Mouse (Mus musculus): ENCODE results near the gene Tdgf1. TPM values are rescaled to one million over a fixed set of nuclear protein-coding genes. Genes with fewer than 3 reads are reported as not detected.

Gene Tdgf1
- total and polyA plus RNA-seq, 3 experiments = not detected

- no peak for TF ChIP-seq CHD1 (IDR thresholded peaks at IDR 0.05; ENCODE audit: low read depth, low read length)
- TF ChIP-seq HCFC1 (IDR thresholded peaks at IDR 0.05; ENCODE audit: low read depth, low read length) = no peak
- no peak for TF ChIP-seq JUND (IDR thresholded peaks at IDR 0.05; ENCODE audit: low read depth, low read length)
- TF ChIP-seq USF2 (IDR thresholded peaks at IDR 0.05; ENCODE audit: borderline replicate concordance in 1 of 2, insufficient read depth in 1 of 2, low read depth in 1 of 2, low read length in 2 of 2) = no peak
- no peak for TF ChIP-seq BHLHE40 (IDR thresholded peaks at IDR 0.05; ENCODE audit: borderline replicate concordance, low read depth, low read length)
- no peak for TF ChIP-seq KAT2A (conservative IDR thresholded peaks at IDR 0.05; ENCODE audit: low read depth, low read length)
- TF ChIP-seq MAZ (IDR thresholded peaks at IDR 0.05; ENCODE audit: low read depth, low read length) = no peak
- TF ChIP-seq ZC3H11A (IDR thresholded peaks at IDR 0.05; ENCODE audit: low read depth, low read length) = no peak
- no peak for TF ChIP-seq UBTF (IDR thresholded peaks at IDR 0.05; ENCODE audit: borderline replicate concordance, insufficient read depth, low read depth, low read length)
- no peak for TF ChIP-seq TBP (IDR thresholded peaks at IDR 0.05; ENCODE audit: low read depth, low read length)
- no peak for TF ChIP-seq MAX (IDR thresholded peaks at IDR 0.05; ENCODE audit: low read length)
- TF ChIP-seq POLR2AphosphoS2 (IDR thresholded peaks at IDR 0.05; ENCODE audit: low read length) = no peak
- TF ChIP-seq MYB (IDR thresholded peaks at IDR 0.05; ENCODE audit: low read depth, low read length) = no peak
- TF ChIP-seq CTCF (IDR thresholded peaks at IDR 0.05 in 2 of 3, conservative IDR thresholded peaks at IDR 0.05 in 1 of 3; ENCODE audit: control insufficient read depth in 1 of 3, insufficient read depth in 1 of 3, low read depth in 2 of 3, low read length in 3 of 3, poor library complexity in 1 of 3, severe bottlenecking in 1 of 3) = no peak
- no peak for TF ChIP-seq ETS1 (IDR thresholded peaks at IDR 0.05; ENCODE audit: low read depth, low read length)
- TF ChIP-seq E2F4 (IDR thresholded peaks at IDR 0.05; ENCODE audit: borderline replicate concordance, low read depth, low read length) = no peak
- Histone ChIP-seq H3K4me3 (ENCODE audit: control insufficient read depth in 1 of 2, insufficient read depth in 1 of 2, low read depth in 2 of 2, low read length in 2 of 2) (no peak overlapping the region), H3K27ac (ENCODE audit: control insufficient read depth, low read depth, low read length) (no peak overlapping the region), H3K9me3 (replicated peaks; ENCODE audit: insufficient read depth, low read length) (no peaks in the 10 kb centered on the region), H3K79me2 (ENCODE audit: control insufficient read depth, insufficient read depth, low read length, poor library complexity) (no peaks in the 10 kb centered on the region), H3K36me3 (ENCODE audit: control insufficient read depth in 1 of 2, insufficient read depth in 2 of 2, low read length in 2 of 2) (no peaks in the 10 kb centered on the region), H3K9ac (ENCODE audit: control insufficient read depth, low read depth, low read length, poor library complexity, severe bottlenecking) (no peak overlapping the region), H3K4me1 (ENCODE audit: control insufficient read depth in 1 of 2, insufficient read depth in 2 of 2, low read length in 2 of 2) (no peaks in the 10 kb centered on the region), H3K27me3 (ENCODE audit: control insufficient read depth in 1 of 2, insufficient read depth in 2 of 2, low read length in 2 of 2) (no peaks in the 10 kb centered on the region)
- no peak for DNase-seq (ENCODE audit: low read depth, low spot score)
Measured at GRCm38 (mm10) chr9:110895994-110896393, 50.0 kb downstream of the Tdgf1 start.

- H3K9me3 ChIP-seq (replicated peaks; ENCODE audit: insufficient read depth, low read length) = no peaks in the 10 kb centered on the region
- no peak overlapping the region for H3K4me3 ChIP-seq (ENCODE audit: control insufficient read depth in 1 of 2, insufficient read depth in 1 of 2, low read depth in 2 of 2, low read length in 2 of 2)
- no peaks in the 10 kb centered on the region for H3K36me3 ChIP-seq (ENCODE audit: control insufficient read depth in 1 of 2, insufficient read depth in 2 of 2, low read length in 2 of 2)
- no peak for TF ChIP-seq ZC3H11A (IDR thresholded peaks at IDR 0.05; ENCODE audit: low read depth, low read length)
- no peak for TF ChIP-seq MEF2A (IDR thresholded peaks at IDR 0.05; ENCODE audit: extremely low read depth, insufficient replicate concordance, low read depth, low read length, poor library complexity, severe bottlenecking)
- TF ChIP-seq UBTF (IDR thresholded peaks at IDR 0.05; ENCODE audit: borderline replicate concordance, insufficient read depth, low read depth, low read length) = no peak
- no peak for TF ChIP-seq EP300 (IDR thresholded peaks at IDR 0.05; ENCODE audit: low read depth in 1 of 2, low read length in 2 of 2)
- no peak for TF ChIP-seq ETS1 (IDR thresholded peaks at IDR 0.05; ENCODE audit: low read depth, low read length)
- no peak for TF ChIP-seq ZKSCAN1 (IDR thresholded peaks at IDR 0.05; ENCODE audit: low read depth, low read length)
- no peak for TF ChIP-seq POLR2AphosphoS5 (IDR thresholded peaks at IDR 0.05; ENCODE audit: borderline replicate concordance, low read depth, low read length)
- no peak for TF ChIP-seq RAD21 (IDR thresholded peaks at IDR 0.05; ENCODE audit: low read depth, low read length)
- TF ChIP-seq POLR2A (IDR thresholded peaks at IDR 0.05; ENCODE audit: control insufficient read depth in 1 of 2, insufficient read depth in 1 of 2, low read depth in 1 of 2, low read length in 2 of 2, poor library complexity in 1 of 2) = no peak
- TF ChIP-seq SIN3A (IDR thresholded peaks at IDR 0.05; ENCODE audit: low read length) = no peak
- no peak for TF ChIP-seq ZNF384 (IDR thresholded peaks at IDR 0.05; ENCODE audit: low read depth, low read length)
- TF ChIP-seq MAX (IDR thresholded peaks at IDR 0.05; ENCODE audit: low read length) = no peak
- no peak for TF ChIP-seq MXI1 (IDR thresholded peaks at IDR 0.05; ENCODE audit: low read depth, low read length)
- no peak for TF ChIP-seq E2F4 (IDR thresholded peaks at IDR 0.05; ENCODE audit: borderline replicate concordance, low read depth, low read length)
- no peak overlapping the region for H3K27ac ChIP-seq (ENCODE audit: control insufficient read depth, low read depth, low read length)
- H3K27me3 ChIP-seq (ENCODE audit: control insufficient read depth in 1 of 2, insufficient read depth in 2 of 2, low read length in 2 of 2) = no peaks in the 10 kb centered on the region
- H3K4me1 ChIP-seq (ENCODE audit: control insufficient read depth in 1 of 2, insufficient read depth in 2 of 2, low read length in 2 of 2) = no peaks in the 10 kb centered on the region
- no peak overlapping the region for H3K9ac ChIP-seq (ENCODE audit: control insufficient read depth, low read depth, low read length, poor library complexity, severe bottlenecking)
- no peak for DNase-seq (ENCODE audit: low read depth, low spot score)
- no peaks in the 10 kb centered on the region for H3K79me2 ChIP-seq (ENCODE audit: control insufficient read depth, insufficient read depth, low read length, poor library complexity)
Measured at GRCm38 (mm10) chr9:110895507-110895906, 50.5 kb downstream of the Tdgf1 start.

All from MEL (cell line).